Mouse (Mus musculus): ENCODE measurements around the gene Klk11.

Gene Klk11

DNA sequence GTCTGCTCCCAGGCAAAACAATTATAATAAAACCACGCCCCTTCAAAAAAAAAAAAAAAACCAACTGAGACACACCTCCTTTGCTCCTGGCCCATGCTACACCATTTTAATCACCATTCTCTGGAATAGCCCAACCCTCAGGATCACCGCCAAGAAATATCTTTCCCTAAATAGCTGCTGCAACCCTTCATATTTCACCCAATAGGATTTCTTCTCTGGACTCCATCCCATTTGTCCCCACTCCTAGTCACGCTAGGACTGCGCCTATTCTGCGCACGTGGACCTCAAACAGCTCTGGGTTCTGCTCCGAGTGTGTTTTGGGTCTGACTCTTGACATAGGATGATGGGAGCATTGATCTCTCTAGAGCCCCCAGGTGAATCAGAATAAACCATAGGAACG lies 22.0 kb downstream of the Klk11 start:
- DNase-seq (ENCODE audit: low spot score): no peak

DNA sequence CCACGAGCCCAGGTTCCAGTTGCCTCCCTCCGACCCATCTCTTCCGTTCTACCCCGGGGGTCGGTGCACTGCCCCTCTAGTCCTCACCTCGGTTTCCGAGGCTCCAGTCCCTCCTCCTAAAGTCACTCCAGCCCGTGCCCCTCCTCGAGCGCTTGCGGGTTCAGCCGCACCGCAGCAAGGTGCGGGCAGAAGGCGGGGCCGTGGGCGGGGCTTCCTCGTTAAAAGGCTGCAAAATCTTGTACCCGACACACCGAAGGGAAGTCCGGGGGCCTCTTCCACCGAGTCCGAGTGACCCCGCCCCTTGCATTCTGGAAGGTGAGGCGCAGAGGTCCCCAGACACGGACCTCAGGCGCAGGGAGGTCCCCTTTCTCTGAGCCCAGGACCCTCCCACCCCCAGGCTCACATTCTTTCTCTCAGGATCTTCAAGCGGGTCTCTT lies 22.9 kb downstream of the Klk11 start, which contains the start of gene Klk8:
Klk8 (plus strand) TSS at position 245 of the 437 bp plus-strand sequence.
- no peak for DNase-seq (ENCODE audit: low spot score)

DNA sequence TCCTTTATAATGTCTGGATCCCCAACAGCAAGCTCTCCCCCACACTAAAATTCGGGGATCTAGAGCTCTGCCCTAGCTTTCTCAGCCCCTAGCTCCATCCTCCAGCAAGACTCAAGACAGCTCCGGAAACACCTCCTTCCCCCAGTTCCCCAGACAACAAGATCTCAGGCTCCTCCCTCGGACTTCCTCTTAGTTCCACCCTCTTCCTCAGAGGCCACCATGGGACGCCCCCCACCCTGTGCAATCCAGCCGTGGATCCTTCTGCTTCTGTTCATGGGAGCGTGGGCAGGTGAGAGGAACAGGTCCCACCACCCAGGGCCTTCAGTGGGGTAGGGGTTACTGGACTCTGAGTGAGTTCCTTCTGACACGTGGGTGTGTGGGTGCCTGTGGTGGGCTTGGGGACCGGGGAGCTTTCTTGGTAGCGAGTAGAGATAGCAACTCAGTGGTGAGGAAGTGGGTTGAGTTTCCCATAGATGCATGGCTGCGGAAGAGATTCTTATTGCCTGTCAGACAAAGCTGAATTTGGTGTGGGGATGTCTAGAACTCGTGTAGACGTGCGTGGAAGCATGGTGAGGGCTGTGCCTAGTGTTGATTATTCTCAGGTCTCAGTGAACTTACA lies 23.5 kb downstream of the Klk11 start:
- no peak for DNase-seq (ENCODE audit: low spot score)

DNA sequence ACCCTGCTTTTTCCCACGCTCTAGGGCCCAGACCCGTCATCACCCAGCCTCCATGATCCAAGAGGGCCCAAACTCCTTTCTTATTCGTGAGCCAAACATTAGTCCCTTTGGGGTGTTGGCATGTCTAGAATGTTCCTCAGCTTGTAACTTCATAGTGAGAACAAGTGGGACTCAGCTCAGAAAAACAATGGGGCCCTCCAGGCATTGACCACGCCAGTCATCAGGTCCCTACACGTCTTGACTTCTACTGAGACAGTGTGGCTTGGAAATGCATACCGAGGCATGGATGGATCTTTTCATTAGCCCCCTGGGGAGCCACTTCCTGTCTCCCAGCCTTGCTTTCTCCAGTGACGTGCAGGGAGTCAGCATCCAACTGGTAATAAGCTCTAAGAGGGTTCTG lies 25.5 kb downstream of the Klk11 start:
- DNase-seq (ENCODE audit: low spot score): no peak

DNA sequence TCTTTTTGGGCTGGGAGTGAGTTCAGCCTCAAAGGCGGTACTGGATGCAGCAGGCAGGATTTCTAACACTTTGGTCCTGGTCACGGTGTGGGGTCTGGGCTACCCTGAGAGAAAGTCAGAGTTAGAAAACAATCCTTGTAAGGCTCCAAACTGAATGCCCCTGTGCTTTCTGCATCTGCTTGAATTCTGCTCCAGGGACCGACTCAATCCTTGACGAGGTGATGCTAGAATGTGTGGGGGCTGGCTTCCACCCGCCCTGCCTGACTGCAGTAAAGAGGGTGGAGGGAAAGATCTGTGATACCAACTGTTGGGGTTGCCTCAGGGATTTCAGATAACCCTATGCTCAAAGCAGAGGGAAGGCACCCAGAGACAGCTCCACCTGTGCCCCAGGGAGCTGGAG lies 36.6 kb downstream of the Klk11 start, which contains the start of gene Klk7:
Klk7 (plus strand) TSS at position 301 of the 400 bp plus-strand sequence.
- no peak for DNase-seq (ENCODE audit: low spot score)

DNA sequence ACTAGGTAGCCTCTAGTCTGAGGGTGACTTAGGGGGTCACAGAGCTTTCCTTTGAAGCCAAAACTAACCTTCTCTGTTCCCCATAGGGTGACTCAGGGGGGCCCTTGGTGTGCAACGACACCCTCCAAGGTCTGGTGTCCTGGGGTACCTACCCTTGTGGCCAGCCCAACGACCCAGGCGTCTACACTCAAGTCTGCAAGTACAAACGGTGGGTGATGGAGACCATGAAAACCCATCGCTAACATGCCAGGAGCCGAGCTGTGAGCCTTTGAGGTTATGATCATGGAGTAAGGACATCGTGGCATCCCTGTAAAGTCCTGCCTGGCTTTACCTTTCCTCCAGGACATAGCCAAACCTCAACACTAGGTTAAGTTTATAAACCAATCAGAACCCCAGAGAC lies 40.8 kb downstream of the Klk11 start:
- DNase-seq (ENCODE audit: low spot score): no peak

DNA sequence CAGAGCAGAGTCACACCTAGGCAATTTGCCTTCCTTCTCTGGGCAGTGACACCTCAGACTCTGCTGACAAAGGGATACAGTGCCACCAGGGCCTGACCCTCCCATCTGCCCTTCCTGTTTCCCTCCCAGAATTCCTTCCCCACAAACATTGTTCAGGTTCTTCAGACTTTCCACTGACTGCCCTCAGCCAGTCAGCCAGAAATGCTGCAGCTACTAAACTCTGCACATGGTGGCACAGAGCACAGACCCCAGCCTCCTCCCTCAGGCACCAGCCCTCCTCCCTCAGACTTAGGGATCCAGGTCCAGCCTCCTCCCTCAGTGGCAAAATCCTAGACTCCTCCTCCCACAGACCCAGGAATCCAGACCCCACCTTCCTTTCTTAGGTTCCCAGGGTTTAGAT lies 42.3 kb downstream of the Klk11 start:
- DNase-seq (ENCODE audit: low spot score): no peak

DNA sequence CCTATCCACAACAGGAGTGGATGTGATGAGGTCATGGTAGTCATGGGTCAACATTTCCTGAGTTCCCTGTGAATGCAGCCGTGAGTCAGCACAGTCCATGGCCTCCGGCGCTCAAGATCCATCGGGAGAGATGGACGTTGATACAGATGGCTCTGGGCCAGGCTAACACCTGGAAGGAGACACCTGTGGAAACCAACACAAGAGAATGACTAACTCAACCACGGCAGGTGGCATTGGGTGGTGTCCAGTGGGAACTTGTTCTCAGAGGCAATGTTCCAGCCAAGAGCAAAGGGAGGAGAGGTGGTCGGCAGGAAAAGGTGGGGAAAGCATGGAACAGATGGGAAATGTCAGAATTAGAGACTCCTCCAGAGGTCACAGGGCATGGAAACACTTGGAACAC lies 47.2 kb downstream of the Klk11 start:
- no peak for DNase-seq (ENCODE audit: low spot score)

DNA sequence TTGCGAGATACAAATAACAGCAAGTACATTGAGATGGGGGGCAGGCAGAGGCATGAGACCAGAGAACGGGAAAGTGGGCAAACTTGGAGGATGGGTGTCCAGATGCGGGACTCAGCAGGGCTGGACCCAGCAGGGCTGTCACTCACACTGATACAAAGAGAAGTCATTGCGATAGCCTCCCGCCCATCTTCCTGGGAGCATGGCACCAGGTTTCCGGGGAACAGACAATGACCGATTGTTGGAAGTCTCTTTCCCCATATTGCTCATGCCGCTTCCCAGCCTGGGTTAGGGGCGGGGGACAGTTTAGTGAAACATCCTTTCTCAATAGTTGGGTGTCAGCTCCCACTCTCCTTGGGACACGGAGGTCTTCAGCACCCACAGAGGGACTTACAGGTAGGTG lies 49.8 kb downstream of the Klk11 start, which contains the start of gene Klk6:
Klk6 (plus strand) TSS at position 301 of the 400 bp plus-strand sequence.
- DNase-seq (ENCODE audit: low spot score): no peak

DNA sequence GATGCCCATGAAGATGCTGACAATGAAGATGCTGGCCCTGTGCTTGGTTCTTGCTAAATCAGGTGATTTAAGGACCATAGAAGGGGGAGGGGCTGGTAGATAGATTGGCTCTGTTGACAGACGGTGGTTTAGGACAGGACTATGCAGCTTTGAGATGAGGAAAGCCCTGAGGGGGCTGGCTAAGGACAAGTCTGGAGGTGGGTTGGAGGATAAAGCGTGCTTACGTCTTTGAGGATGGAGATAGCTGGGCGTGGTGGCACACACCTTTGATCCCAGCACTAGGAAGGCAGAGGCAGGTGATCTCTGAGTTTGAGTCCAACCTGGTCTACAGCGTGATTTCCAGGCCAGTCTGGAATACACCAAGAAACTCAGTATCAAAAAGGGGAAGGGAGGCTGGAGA lies 51.7 kb downstream of the Klk11 start:
- DNase-seq (ENCODE audit: low spot score): no peak

DNA sequence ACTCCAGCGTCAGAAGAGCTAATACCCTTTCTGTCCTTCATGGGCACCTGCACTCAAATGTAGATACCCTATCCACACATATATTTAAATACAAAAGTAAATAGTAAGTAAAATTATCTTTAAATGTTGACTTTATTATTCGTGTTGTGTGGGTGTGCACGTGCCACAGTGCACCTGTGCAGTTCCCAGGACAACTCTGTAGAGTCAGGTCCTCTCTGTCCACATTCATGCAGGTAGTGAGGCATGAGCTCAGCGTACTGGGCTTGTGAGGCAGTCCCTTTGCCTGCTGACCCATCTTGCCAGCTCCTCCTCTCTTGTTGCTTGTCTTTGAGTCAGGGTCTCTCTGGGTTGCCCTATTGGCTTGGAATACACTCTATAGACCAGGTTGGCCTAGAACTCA lies 53.3 kb downstream of the Klk11 start:
- DNase-seq (ENCODE audit: low spot score): no peak

Data from urinary bladder, postnatal 10 days (tissue).